Mouse (Mus musculus) v-Abl transformed pro-B cells (cell line): ENCODE measurements around the gene Mif4gd.

ENCODE experiments used
- in situ Hi-C, 2 experiments: fragments of 400-800 bp; cut with MboI; formaldehyde crosslinking; loops; one replicate each; pipeline ENCODE4 v1.15.1; 2025; ENCODE audit not compliant: unreplicated experiment in 2 of 2

Mif4gd gene

GRCm38 (mm10) chr11:115635041-115635440, 22.3 kb upstream of the Mif4gd start:
- in situ Hi-C loops = no loop called here

GRCm38 (mm10) chr11:115634109-115634508, 21.3 kb upstream of the Mif4gd start:
- in situ Hi-C loops = no loop called here

- in situ Hi-C loops = no loop called here
Observed at GRCm38 (mm10) chr11:115632862-115633261, 20.1 kb upstream of the Mif4gd start.

- in situ Hi-C loops = no loop called here
Observed at GRCm38 (mm10) chr11:115632247-115632646, 19.5 kb upstream of the Mif4gd start.

GRCm38 (mm10) chr11:115631505-115631890, 18.7 kb upstream of the Mif4gd start:
- in situ Hi-C loops = no loop called here

- in situ Hi-C loops = no loop called here
Observed at GRCm38 (mm10) chr11:115630532-115631504, 18.0 kb upstream of the Mif4gd start.

GRCm38 (mm10) chr11:115629734-115630531, 17.2 kb upstream of the Mif4gd start:
- in situ Hi-C loops = no loop called here

GRCm38 (mm10) chr11:115628465-115629101, 15.8 kb upstream of the Mif4gd start:
- in situ Hi-C loops = no loop called here

GRCm38 (mm10) chr11:115627705-115628464, 15.1 kb upstream of the Mif4gd start, which contains the start of gene Slc25a19:
Gene Slc25a19 (minus strand): TSS chr11:115628295.
- in situ Hi-C loops = no loop called here

GRCm38 (mm10) chr11:115626824-115627616, 14.3 kb upstream of the Mif4gd start:
- in situ Hi-C loops = no loop called here

GRCm38 (mm10) chr11:115625877-115626276, 13.1 kb upstream of the Mif4gd start:
- in situ Hi-C loops = no loop called here

- in situ Hi-C loops = no loop called here
Observed at GRCm38 (mm10) chr11:115623487-115624070, 10.8 kb upstream of the Mif4gd start.

- in situ Hi-C loops = loop anchor here (10.0 kb wide), 2 partner anchors 195 to 265 kb away; partner anchors contain the start of genes Caskin2 (in 1 of the 2) and Tsen54 (in 1 of the 2)
Observed at GRCm38 (mm10) chr11:115619949-115620348, 7.2 kb upstream of the Mif4gd start.

- in situ Hi-C loops = loop anchor here (10.0 kb wide), 2 partner anchors 196 to 264 kb away; partner anchors contain the start of genes Caskin2 (in 1 of the 2) and Tsen54 (in 1 of the 2)
Observed at GRCm38 (mm10) chr11:115618732-115619516, 6.2 kb upstream of the Mif4gd start.

- in situ Hi-C loops = loop anchor here (10.0 kb wide), 2 partner anchors 197 to 263 kb away; partner anchors contain the start of genes Caskin2 (in 1 of the 2) and Tsen54 (in 1 of the 2)
Observed at GRCm38 (mm10) chr11:115618001-115618400, 5.2 kb upstream of the Mif4gd start.

GRCm38 (mm10) chr11:115616893-115617292, 4.1 kb upstream of the Mif4gd start:
- in situ Hi-C loops = loop anchor here (10.0 kb wide), 2 partner anchors 198 to 262 kb away; partner anchors contain the start of genes Caskin2 (in 1 of the 2) and Tsen54 (in 1 of the 2)

- in situ Hi-C loops = loop anchor here (10.0 kb wide), 2 partner anchors 198 to 262 kb away; partner anchors contain the start of genes Caskin2 (in 1 of the 2) and Tsen54 (in 1 of the 2)
Observed at GRCm38 (mm10) chr11:115616371-115616770, 3.6 kb upstream of the Mif4gd start.
